Mouse (Mus musculus): ENCODE data around the gene Sirt5. TPM values are rescaled to one million over a fixed set of nuclear protein-coding genes. Genes with fewer than 3 reads are reported as not detected.

Sirt5 gene
- 23.6 and 26.4 TPM in 2 replicates for polyA plus RNA-seq (2014; fragmentation: Nextera tagmentation; extraction: Ambion mirVana)

DNA sequence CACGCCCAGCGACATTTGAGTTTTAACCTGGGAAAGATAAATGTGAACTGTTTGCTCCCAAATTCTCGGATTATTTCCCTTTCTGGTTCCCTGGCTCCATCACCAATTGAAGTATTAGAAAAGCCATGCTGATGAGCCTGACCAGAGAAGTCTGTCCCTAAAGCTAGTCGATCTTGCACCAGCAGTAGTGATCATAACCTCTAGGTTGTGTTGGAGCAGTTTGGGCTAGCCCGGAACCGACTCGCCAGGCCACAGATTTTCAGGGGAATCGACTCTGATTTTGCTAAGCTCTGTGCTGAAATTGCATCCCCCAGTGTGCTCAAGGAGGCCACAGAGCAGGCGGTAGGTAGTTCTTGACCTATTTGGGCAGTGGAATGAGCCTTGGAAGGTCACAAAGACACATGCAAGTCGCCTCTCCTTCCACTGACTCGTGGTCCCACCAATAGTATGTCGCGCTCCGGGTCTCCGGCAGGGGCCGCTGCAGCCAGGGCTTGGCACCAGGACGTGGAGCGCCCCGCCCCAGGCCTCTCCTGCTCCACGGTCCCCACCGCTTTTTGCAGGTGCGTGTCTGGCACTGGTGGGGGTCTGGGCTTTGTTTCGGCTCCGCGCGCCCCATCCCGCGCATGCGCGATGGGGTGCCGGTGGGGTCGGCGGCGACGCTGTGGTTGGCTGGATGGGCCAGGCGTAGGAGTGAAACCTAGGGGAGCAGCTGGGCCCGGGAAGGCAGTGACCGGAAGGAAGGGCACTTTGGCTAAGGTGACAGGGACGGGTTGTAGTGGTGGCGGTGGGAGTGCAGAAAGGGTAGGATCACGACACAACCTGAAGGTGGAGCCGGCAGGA lies at the start of gene Sirt5:
Sirt5 (plus strand) TSS at position 512 of the 840 bp plus-strand sequence.
- Histone ChIP-seq H3K9me3 (replicated peaks; ENCODE audit: control insufficient read depth, low read length) (no peaks in the 10 kb centered on the region), H3K4me2 (peak within 1 kb of the TSS; percentile 78), H3K27me3 (ENCODE audit: control insufficient read depth, insufficient read depth, low read length) (no peaks in the 10 kb centered on the region), H3K36me3 (ENCODE audit: control insufficient read depth, insufficient read depth, low read length) (no peaks in the 10 kb centered on the region), H3K4me1 (ENCODE audit: control insufficient read depth, insufficient read depth, low read length) (no peaks in the 10 kb centered on the region), H3K4me3 (ENCODE audit: low read depth, low read length) (peak within 1 kb of the TSS; percentile 64), H3K27ac (ENCODE audit: low read depth, low read length) (peak within 1 kb of the TSS; percentile 69), H3K9ac (ENCODE audit: low read depth, low read length) (peak within 1 kb of the TSS; percentile 80)
- 14% methylated on average over 42 of the region's 42 CpGs for WGBS (ENCODE audit: insufficient replicate concordance)
- ATAC-seq (replicated peaks; ENCODE audit: insufficient number of reproducible peaks, low FRiP score, low TSS enrichment), result peak; percentile 91

GRCm38 (mm10) chr13:43317411-43317810 lies 47.9 kb upstream of the Sirt5 start:
- Histone ChIP-seq H3K9me3 (replicated peaks; ENCODE audit: control insufficient read depth, low read length) (no peaks in the 10 kb centered on the region), H3K4me2 (no peak overlapping the region), H3K36me3 (ENCODE audit: control insufficient read depth, insufficient read depth, low read length) (no peaks in the 10 kb centered on the region), H3K4me1 (ENCODE audit: control insufficient read depth, insufficient read depth, low read length) (no peaks in the 10 kb centered on the region), H3K4me3 (ENCODE audit: low read depth, low read length) (no peak overlapping the region), H3K9ac (ENCODE audit: low read depth, low read length) (no peak overlapping the region), H3K27me3 (ENCODE audit: control insufficient read depth, insufficient read depth, low read length) (no peaks in the 10 kb centered on the region), H3K27ac (ENCODE audit: low read depth, low read length) (no peak overlapping the region)
- 52% methylated on average over 5 of the region's 5 CpGs for WGBS (ENCODE audit: insufficient replicate concordance)
- ATAC-seq (replicated peaks; ENCODE audit: insufficient number of reproducible peaks, low FRiP score, low TSS enrichment), result no peak

GRCm38 (mm10) chr13:43319396-43319795 lies 45.9 kb upstream of the Sirt5 start:
- Histone ChIP-seq H3K36me3 (ENCODE audit: control insufficient read depth, insufficient read depth, low read length) (no peaks in the 10 kb centered on the region), H3K4me1 (ENCODE audit: control insufficient read depth, insufficient read depth, low read length) (no peaks in the 10 kb centered on the region), H3K4me2 (no peak overlapping the region), H3K9ac (ENCODE audit: low read depth, low read length) (no peak overlapping the region), H3K27ac (ENCODE audit: low read depth, low read length) (no peak overlapping the region), H3K4me3 (ENCODE audit: low read depth, low read length) (no peak overlapping the region), H3K9me3 (replicated peaks; ENCODE audit: control insufficient read depth, low read length) (no peaks in the 10 kb centered on the region), H3K27me3 (ENCODE audit: control insufficient read depth, insufficient read depth, low read length) (no peaks in the 10 kb centered on the region)
- ATAC-seq (replicated peaks; ENCODE audit: insufficient number of reproducible peaks, low FRiP score, low TSS enrichment), result no peak
- WGBS (ENCODE audit: insufficient replicate concordance), result 55% methylated on average over 3 of the region's 3 CpGs

- WGBS (ENCODE audit: insufficient replicate concordance), result 61% methylated on average over 2 of the region's 2 CpGs
These were observed 43.8 kb upstream of the Sirt5 start for GRCm38 (mm10) chr13:43321492-43321891.

GRCm38 (mm10) chr13:43325427-43325826 lies 39.9 kb upstream of the Sirt5 start:
- Histone ChIP-seq H3K9ac (ENCODE audit: low read depth, low read length) (no peak overlapping the region), H3K4me2 (no peak overlapping the region), H3K4me1 (ENCODE audit: control insufficient read depth, insufficient read depth, low read length) (no peaks in the 10 kb centered on the region), H3K4me3 (ENCODE audit: low read depth, low read length) (no peak overlapping the region), H3K27me3 (ENCODE audit: control insufficient read depth, insufficient read depth, low read length) (no peaks in the 10 kb centered on the region), H3K9me3 (replicated peaks; ENCODE audit: control insufficient read depth, low read length) (no peaks in the 10 kb centered on the region), H3K27ac (ENCODE audit: low read depth, low read length) (no peak overlapping the region), H3K36me3 (ENCODE audit: control insufficient read depth, insufficient read depth, low read length) (no peaks in the 10 kb centered on the region)
- WGBS (ENCODE audit: insufficient replicate concordance), result 73% methylated on average over 1 of the region's 1 CpGs
- ATAC-seq (replicated peaks; ENCODE audit: insufficient number of reproducible peaks, low FRiP score, low TSS enrichment), result no peak

More at GRCm38 (mm10) chr13:43321492-43321891, 43.8 kb upstream of the Sirt5 start:
- no peak overlapping the region for H3K27ac ChIP-seq (ENCODE audit: low read depth, low read length)
- H3K4me3 ChIP-seq (ENCODE audit: low read depth, low read length), result no peak overlapping the region
- H3K4me2 ChIP-seq, result no peak overlapping the region
- no peaks in the 10 kb centered on the region for H3K4me1 ChIP-seq (ENCODE audit: control insufficient read depth, insufficient read depth, low read length)
- no peaks in the 10 kb centered on the region for H3K9me3 ChIP-seq (replicated peaks; ENCODE audit: control insufficient read depth, low read length)
- H3K36me3 ChIP-seq (ENCODE audit: control insufficient read depth, insufficient read depth, low read length), result no peaks in the 10 kb centered on the region
- no peak for ATAC-seq (replicated peaks; ENCODE audit: insufficient number of reproducible peaks, low FRiP score, low TSS enrichment)
- no peak overlapping the region for H3K9ac ChIP-seq (ENCODE audit: low read depth, low read length)
- no peaks in the 10 kb centered on the region for H3K27me3 ChIP-seq (ENCODE audit: control insufficient read depth, insufficient read depth, low read length)

- no peaks in the 10 kb centered on the region for H3K36me3 ChIP-seq (ENCODE audit: control insufficient read depth, insufficient read depth, low read length)
- no peaks in the 10 kb centered on the region for H3K9me3 ChIP-seq (replicated peaks; ENCODE audit: control insufficient read depth, low read length)
- no peak for ATAC-seq (replicated peaks; ENCODE audit: insufficient number of reproducible peaks, low FRiP score, low TSS enrichment)
- no peaks in the 10 kb centered on the region for H3K4me1 ChIP-seq (ENCODE audit: control insufficient read depth, insufficient read depth, low read length)
- H3K4me3 ChIP-seq (ENCODE audit: low read depth, low read length), result no peak overlapping the region
- no peak overlapping the region for H3K4me2 ChIP-seq
- no peak overlapping the region for H3K27ac ChIP-seq (ENCODE audit: low read depth, low read length)
- no peak overlapping the region for H3K9ac ChIP-seq (ENCODE audit: low read depth, low read length)
- H3K27me3 ChIP-seq (ENCODE audit: control insufficient read depth, insufficient read depth, low read length), result no peaks in the 10 kb centered on the region
- WGBS (ENCODE audit: insufficient replicate concordance), result 55% methylated on average over 11 of the region's 11 CpGs
These were observed 33.4 kb upstream of the Sirt5 start for GRCm38 (mm10) chr13:43331721-43332444.

DNA sequence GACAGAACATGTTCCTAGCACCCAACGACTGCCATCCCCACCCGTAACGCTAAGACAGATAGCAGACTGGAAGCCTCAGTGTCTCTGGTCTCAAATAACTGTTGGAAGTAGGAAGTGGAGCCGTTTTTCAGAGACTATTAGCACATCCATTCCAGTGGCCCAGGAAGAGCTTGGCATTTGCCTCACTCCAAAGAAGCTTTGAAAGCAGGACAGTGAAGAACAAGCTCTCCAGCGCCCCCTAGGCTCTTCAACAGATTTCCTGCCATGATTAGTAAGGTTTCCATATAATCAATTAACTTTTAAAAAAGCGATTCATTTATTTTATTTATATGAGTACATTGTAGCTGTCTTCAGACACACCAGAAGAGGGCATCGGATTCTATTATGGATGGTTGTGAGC lies 32.7 kb upstream of the Sirt5 start:
- H3K4me2 ChIP-seq, result no peak overlapping the region
- 48% methylated on average over 7 of the region's 7 CpGs for WGBS (ENCODE audit: insufficient replicate concordance)
- H3K27me3 ChIP-seq (ENCODE audit: control insufficient read depth, insufficient read depth, low read length), result no peaks in the 10 kb centered on the region
- no peak for ATAC-seq (replicated peaks; ENCODE audit: insufficient number of reproducible peaks, low FRiP score, low TSS enrichment)
- no peaks in the 10 kb centered on the region for H3K4me1 ChIP-seq (ENCODE audit: control insufficient read depth, insufficient read depth, low read length)
- no peak overlapping the region for H3K9ac ChIP-seq (ENCODE audit: low read depth, low read length)
- no peak overlapping the region for H3K27ac ChIP-seq (ENCODE audit: low read depth, low read length)
- no peak overlapping the region for H3K4me3 ChIP-seq (ENCODE audit: low read depth, low read length)
- H3K36me3 ChIP-seq (ENCODE audit: control insufficient read depth, insufficient read depth, low read length), result no peaks in the 10 kb centered on the region
- no peaks in the 10 kb centered on the region for H3K9me3 ChIP-seq (replicated peaks; ENCODE audit: control insufficient read depth, low read length)

- Histone ChIP-seq H3K36me3 (ENCODE audit: control insufficient read depth, insufficient read depth, low read length) (no peaks in the 10 kb centered on the region), H3K4me1 (ENCODE audit: control insufficient read depth, insufficient read depth, low read length) (no peaks in the 10 kb centered on the region), H3K27ac (ENCODE audit: low read depth, low read length) (0 out of 2 replicates have a peak overlapping the region, but pooled peaks have one; percentile 29), H3K4me3 (ENCODE audit: low read depth, low read length) (no peak overlapping the region), H3K4me2 (no peak overlapping the region), H3K9ac (ENCODE audit: low read depth, low read length) (no peak overlapping the region), H3K9me3 (replicated peaks; ENCODE audit: control insufficient read depth, low read length) (no peaks in the 10 kb centered on the region), H3K27me3 (ENCODE audit: control insufficient read depth, insufficient read depth, low read length) (no peaks in the 10 kb centered on the region)
- ATAC-seq (replicated peaks; ENCODE audit: insufficient number of reproducible peaks, low FRiP score, low TSS enrichment), result no peak
- WGBS (ENCODE audit: insufficient replicate concordance), result 70% methylated on average over 12 of the region's 12 CpGs
These were observed 28.7 kb upstream of the Sirt5 start for GRCm38 (mm10) chr13:43336425-43337221.

Data from heart, embryonic 11.5 days (tissue).